Mouse (Mus musculus): ENCODE results near the gene Klhl41. TPM values are rescaled to one million over a fixed set of nuclear protein-coding genes. Genes with fewer than 3 reads are reported as not detected.

Gene Klhl41
- not detected in 2 replicates for polyA plus RNA-seq (2011; ENCODE audit: insufficient read depth, insufficient read length, low read depth, missing spikeins)

- Histone ChIP-seq H3K4me3 (ENCODE audit: low read depth, low read length) (no peak within 1 kb of the TSS), H3K36me3 (ENCODE audit: control insufficient read depth, insufficient read depth, low read length, poor library complexity, severe bottlenecking) (no peaks in the 10 kb centered on the region), H3K9ac (ENCODE audit: low read depth, poor library complexity, severe bottlenecking) (no peak within 1 kb of the TSS), H3K4me1 (ENCODE audit: control insufficient read depth, insufficient read depth, low read length) (no peaks in the 10 kb centered on the region), H3K9me3 (replicated peaks; ENCODE audit: control insufficient read depth, insufficient read depth, low read length, poor library complexity, severe bottlenecking) (no peaks in the 10 kb centered on the region; the same call in 1 of the 2 replicates), H3K27ac (ENCODE audit: insufficient read depth, low read length) (no peak within 1 kb of the TSS), H3K27me3 (ENCODE audit: control insufficient read depth, insufficient read depth, low read length, poor library complexity, severe bottlenecking) (no peaks in the 10 kb centered on the region)
- TF ChIP-seq POLR2A (IDR thresholded peaks at IDR 0.05; ENCODE audit: insufficient read depth, low read length) (no peak), CTCF (IDR thresholded peaks at IDR 0.05; ENCODE audit: low read depth, low read length) (no peak), EP300 (IDR thresholded peaks at IDR 0.05; ENCODE audit: insufficient read depth, low read depth, low read length) (no peak)
These were observed at the start of gene Klhl41 for GRCm38 (mm10) chr2:69669853-69670252. Klhl41 (plus strand) TSS chr2:69670120.

GRCm38 (mm10) chr2:69629215-69629614, 40.7 kb upstream of the Klhl41 start:
- H3K27me3 ChIP-seq (ENCODE audit: control insufficient read depth, insufficient read depth, low read length, poor library complexity, severe bottlenecking), result no peaks in the 10 kb centered on the region
- peak overlapping the region; percentile 14; the same call in 1 of the 2 replicates for H3K4me3 ChIP-seq (ENCODE audit: low read depth, low read length)
- no peaks in the 10 kb centered on the region for H3K9me3 ChIP-seq (replicated peaks; ENCODE audit: control insufficient read depth, insufficient read depth, low read length, poor library complexity, severe bottlenecking)
- TF ChIP-seq CTCF (IDR thresholded peaks at IDR 0.05; ENCODE audit: low read depth, low read length) (no peak), EP300 (IDR thresholded peaks at IDR 0.05; ENCODE audit: insufficient read depth, low read depth, low read length) (no peak), POLR2A (IDR thresholded peaks at IDR 0.05; ENCODE audit: insufficient read depth, low read length) (no peak)
- H3K9ac ChIP-seq (ENCODE audit: low read depth, poor library complexity, severe bottlenecking), result peak overlapping the region; percentile 41
- H3K4me1 ChIP-seq (ENCODE audit: control insufficient read depth, insufficient read depth, low read length), result no peaks in the 10 kb centered on the region
- no peaks in the 10 kb centered on the region for H3K36me3 ChIP-seq (ENCODE audit: control insufficient read depth, insufficient read depth, low read length, poor library complexity, severe bottlenecking)
- H3K27ac ChIP-seq (ENCODE audit: insufficient read depth, low read length), result no peak overlapping the region

- H3K4me3 ChIP-seq (ENCODE audit: low read depth, low read length), result no peak overlapping the region
These were observed 40.0 kb upstream of the Klhl41 start for GRCm38 (mm10) chr2:69629914-69630313.

GRCm38 (mm10) chr2:69630792-69631191, 39.1 kb upstream of the Klhl41 start:
- TF ChIP-seq CTCF (IDR thresholded peaks at IDR 0.05; ENCODE audit: low read depth, low read length), result no peak
- TF ChIP-seq EP300 (IDR thresholded peaks at IDR 0.05; ENCODE audit: insufficient read depth, low read depth, low read length), result no peak
- TF ChIP-seq POLR2A (IDR thresholded peaks at IDR 0.05; ENCODE audit: insufficient read depth, low read length), result no peak
- no peaks in the 10 kb centered on the region for H3K4me1 ChIP-seq (ENCODE audit: control insufficient read depth, insufficient read depth, low read length)
- H3K4me3 ChIP-seq (ENCODE audit: low read depth, low read length), result no peak overlapping the region
- H3K27ac ChIP-seq (ENCODE audit: insufficient read depth, low read length), result no peak overlapping the region
- no peak overlapping the region for H3K9ac ChIP-seq (ENCODE audit: low read depth, poor library complexity, severe bottlenecking)
- no peaks in the 10 kb centered on the region for H3K9me3 ChIP-seq (replicated peaks; ENCODE audit: control insufficient read depth, insufficient read depth, low read length, poor library complexity, severe bottlenecking)
- H3K36me3 ChIP-seq (ENCODE audit: control insufficient read depth, insufficient read depth, low read length, poor library complexity, severe bottlenecking), result no peaks in the 10 kb centered on the region
- H3K27me3 ChIP-seq (ENCODE audit: control insufficient read depth, insufficient read depth, low read length, poor library complexity, severe bottlenecking), result no peaks in the 10 kb centered on the region

More at GRCm38 (mm10) chr2:69629914-69630313, 40.0 kb upstream of the Klhl41 start:
- no peak overlapping the region for H3K27ac ChIP-seq (ENCODE audit: insufficient read depth, low read length)
- no peak for TF ChIP-seq EP300 (IDR thresholded peaks at IDR 0.05; ENCODE audit: insufficient read depth, low read depth, low read length)
- no peak for TF ChIP-seq CTCF (IDR thresholded peaks at IDR 0.05; ENCODE audit: low read depth, low read length)
- no peak for TF ChIP-seq POLR2A (IDR thresholded peaks at IDR 0.05; ENCODE audit: insufficient read depth, low read length)
- H3K9me3 ChIP-seq (replicated peaks; ENCODE audit: control insufficient read depth, insufficient read depth, low read length, poor library complexity, severe bottlenecking), result no peaks in the 10 kb centered on the region
- H3K27me3 ChIP-seq (ENCODE audit: control insufficient read depth, insufficient read depth, low read length, poor library complexity, severe bottlenecking), result no peaks in the 10 kb centered on the region
- H3K36me3 ChIP-seq (ENCODE audit: control insufficient read depth, insufficient read depth, low read length, poor library complexity, severe bottlenecking), result no peaks in the 10 kb centered on the region
- H3K9ac ChIP-seq (ENCODE audit: low read depth, poor library complexity, severe bottlenecking), result no peak overlapping the region
- H3K4me1 ChIP-seq (ENCODE audit: control insufficient read depth, insufficient read depth, low read length), result no peaks in the 10 kb centered on the region

- Histone ChIP-seq H3K27me3 (ENCODE audit: control insufficient read depth, insufficient read depth, low read length, poor library complexity, severe bottlenecking) (no peaks in the 10 kb centered on the region), H3K36me3 (ENCODE audit: control insufficient read depth, insufficient read depth, low read length, poor library complexity, severe bottlenecking) (no peaks in the 10 kb centered on the region), H3K9me3 (replicated peaks; ENCODE audit: control insufficient read depth, insufficient read depth, low read length, poor library complexity, severe bottlenecking) (no peaks in the 10 kb centered on the region), H3K27ac (ENCODE audit: insufficient read depth, low read length) (no peak overlapping the region), H3K4me1 (ENCODE audit: control insufficient read depth, insufficient read depth, low read length) (no peaks in the 10 kb centered on the region), H3K4me3 (ENCODE audit: low read depth, low read length) (no peak overlapping the region), H3K9ac (ENCODE audit: low read depth, poor library complexity, severe bottlenecking) (no peak overlapping the region)
- TF ChIP-seq EP300 (IDR thresholded peaks at IDR 0.05; ENCODE audit: insufficient read depth, low read depth, low read length) (no peak), POLR2A (IDR thresholded peaks at IDR 0.05; ENCODE audit: insufficient read depth, low read length) (no peak), CTCF (IDR thresholded peaks at IDR 0.05; ENCODE audit: low read depth, low read length) (no peak)
These were observed 38.5 kb upstream of the Klhl41 start for GRCm38 (mm10) chr2:69631449-69631848.

GRCm38 (mm10) chr2:69635064-69635701, 34.7 kb upstream of the Klhl41 start:
- no peak for TF ChIP-seq EP300 (IDR thresholded peaks at IDR 0.05; ENCODE audit: insufficient read depth, low read depth, low read length)
- peak; percentile 50 for TF ChIP-seq CTCF (IDR thresholded peaks at IDR 0.05; ENCODE audit: low read depth, low read length)
- no peak for TF ChIP-seq POLR2A (IDR thresholded peaks at IDR 0.05; ENCODE audit: insufficient read depth, low read length)
- peak overlapping the region; percentile 9; the same call in 1 of the 2 replicates for H3K4me3 ChIP-seq (ENCODE audit: low read depth, low read length)
- H3K9ac ChIP-seq (ENCODE audit: low read depth, poor library complexity, severe bottlenecking), result peak overlapping the region; percentile 58
- H3K27me3 ChIP-seq (ENCODE audit: control insufficient read depth, insufficient read depth, low read length, poor library complexity, severe bottlenecking), result no peaks in the 10 kb centered on the region
- no peaks in the 10 kb centered on the region for H3K4me1 ChIP-seq (ENCODE audit: control insufficient read depth, insufficient read depth, low read length)
- no peak overlapping the region for H3K27ac ChIP-seq (ENCODE audit: insufficient read depth, low read length)
- no peaks in the 10 kb centered on the region for H3K36me3 ChIP-seq (ENCODE audit: control insufficient read depth, insufficient read depth, low read length, poor library complexity, severe bottlenecking)
- H3K9me3 ChIP-seq (replicated peaks; ENCODE audit: control insufficient read depth, insufficient read depth, low read length, poor library complexity, severe bottlenecking), result no peaks in the 10 kb centered on the region

Data from ES-Bruce4 (cell line).